Mouse (Mus musculus) gastrocnemius, adult 18-20 months (tissue): ENCODE measurements around the gene Tgfbr3. TPM values are rescaled to one million over a fixed set of nuclear protein-coding genes. Genes with fewer than 3 reads are reported as not detected.
"Not testable (repeated sequence)": the region's sequence is repeated elsewhere in the genome, so short reads cannot be mapped to it uniquely, and the experiment has no call there.

Source experiments
- DNase-seq: peaks from one replicate; pipeline ENCODE4 v3.0.0; 2021; ENCODE audit warnings: low spot score
- total RNA-seq, 2 experiments: library from RNA; stranded (reverse); gene quantifications; 2 replicates each; pipeline ENCODE4 v1.2.3; 2021

The Tgfbr3 gene
- total RNA-seq, 2 experiments from 2014 or later, result 14.5 to 15.8 TPM

DNA sequence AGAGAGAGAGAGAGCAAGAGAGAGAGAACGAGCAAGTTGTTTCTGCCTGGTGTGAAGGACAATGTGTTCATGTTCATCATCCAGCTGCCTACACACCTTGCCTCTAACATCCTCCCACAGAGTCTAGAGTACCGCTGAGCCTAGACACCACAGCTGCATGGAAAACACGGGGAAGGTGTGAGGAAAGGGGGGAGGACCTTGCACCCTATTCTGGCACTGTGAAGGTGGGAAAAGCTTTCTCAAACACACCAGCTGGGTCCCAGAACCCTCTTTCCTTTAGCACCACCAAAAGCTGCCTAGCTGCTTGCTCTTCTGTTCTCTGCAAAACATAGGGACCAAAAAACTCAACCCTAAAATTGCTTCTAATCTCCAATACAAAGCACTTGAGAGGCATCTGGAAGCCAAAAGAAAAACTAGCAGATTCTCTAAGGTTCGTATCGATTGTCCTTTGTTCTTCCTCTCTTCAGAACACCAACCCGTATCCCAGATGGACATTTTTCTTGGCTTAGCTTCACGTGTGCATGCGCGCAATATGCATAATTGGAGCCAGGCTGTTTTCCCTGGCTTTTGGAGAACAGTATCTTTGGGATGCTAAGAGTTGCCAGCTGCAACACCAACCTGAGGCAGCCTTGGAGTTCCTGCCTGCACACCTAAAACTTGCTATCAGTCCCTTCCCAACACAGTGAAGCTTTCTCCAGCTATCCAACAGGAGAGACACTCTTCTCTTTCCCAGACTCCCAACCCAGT lies 6.7 kb downstream of the Tgfbr3 start:
- no peak for DNase-seq

DNA sequence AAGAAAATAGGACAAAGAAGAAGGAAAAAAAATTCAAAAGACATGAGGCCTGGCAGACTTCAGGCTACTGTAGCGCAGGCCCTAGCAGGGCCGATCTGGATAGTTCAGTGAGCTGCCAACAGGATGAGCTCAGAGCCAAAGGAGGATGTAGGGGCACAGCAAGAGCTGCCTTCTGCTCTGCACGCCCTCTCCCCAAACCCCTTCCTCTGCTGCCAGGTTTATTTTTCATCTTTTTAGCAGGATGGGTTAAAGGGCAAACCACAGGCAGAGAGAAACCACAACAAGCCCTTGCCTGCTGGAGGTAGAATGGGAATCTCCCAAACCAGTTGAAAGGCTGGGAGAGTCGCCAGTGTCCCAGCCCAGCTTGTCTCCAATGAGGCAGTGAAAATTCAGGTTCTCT lies 10.2 kb downstream of the Tgfbr3 start:
- DNase-seq, result no peak

DNA sequence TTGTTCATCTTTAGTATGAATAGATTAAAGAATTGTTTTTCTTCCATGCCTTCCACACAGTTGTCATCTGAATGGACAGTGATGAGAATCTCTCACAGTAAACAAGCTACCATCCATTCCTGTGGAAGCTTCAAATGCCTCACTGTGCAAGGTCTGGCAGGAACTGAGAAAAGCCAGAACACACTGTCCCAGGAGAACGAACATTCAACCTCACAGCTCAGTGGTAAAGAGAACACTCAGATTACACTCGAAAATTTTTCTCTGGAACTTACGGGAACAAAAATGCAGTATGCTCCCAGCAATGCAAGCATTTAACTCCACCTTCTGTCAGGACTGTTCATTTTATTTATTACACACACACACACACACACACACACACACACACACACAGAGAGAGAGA lies 13.2 kb downstream of the Tgfbr3 start:
- no peak for DNase-seq

DNA sequence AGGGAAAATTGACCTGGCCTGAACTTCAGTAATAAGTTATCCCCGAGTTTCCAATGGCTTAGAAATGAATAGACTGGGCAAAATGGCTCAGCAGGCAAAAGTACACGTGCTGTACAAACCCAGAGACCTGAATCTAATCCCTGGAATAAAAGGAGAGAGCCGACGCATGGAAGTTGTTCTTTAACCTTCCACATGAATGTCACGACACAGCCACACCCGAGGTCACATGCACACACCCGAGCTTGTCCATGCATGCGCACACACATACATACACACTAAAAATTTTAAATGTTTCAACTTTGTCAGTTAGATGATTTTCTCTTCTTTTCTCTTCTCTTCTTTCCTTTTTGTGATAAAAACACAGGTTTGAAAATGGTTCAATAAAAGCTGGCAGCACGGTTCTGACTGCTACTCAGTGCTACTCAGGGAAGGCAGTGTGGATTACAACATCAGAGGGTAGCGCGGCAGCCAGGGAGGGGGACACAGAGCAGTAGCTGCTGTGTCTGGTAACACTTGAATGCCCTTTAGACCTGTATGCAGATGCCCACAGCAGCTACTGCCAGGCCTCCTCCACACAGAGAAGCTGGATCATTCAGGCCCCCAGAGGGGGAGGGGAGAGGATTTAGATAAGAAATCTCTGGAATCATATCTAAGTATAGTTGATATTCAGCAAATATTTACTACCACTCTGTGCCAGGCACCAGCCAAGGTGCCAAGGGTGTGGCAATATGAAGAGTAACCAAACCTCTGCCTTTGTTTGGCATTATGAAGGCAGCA lies 17.0 kb downstream of the Tgfbr3 start:
- DNase-seq, result no peak

DNA sequence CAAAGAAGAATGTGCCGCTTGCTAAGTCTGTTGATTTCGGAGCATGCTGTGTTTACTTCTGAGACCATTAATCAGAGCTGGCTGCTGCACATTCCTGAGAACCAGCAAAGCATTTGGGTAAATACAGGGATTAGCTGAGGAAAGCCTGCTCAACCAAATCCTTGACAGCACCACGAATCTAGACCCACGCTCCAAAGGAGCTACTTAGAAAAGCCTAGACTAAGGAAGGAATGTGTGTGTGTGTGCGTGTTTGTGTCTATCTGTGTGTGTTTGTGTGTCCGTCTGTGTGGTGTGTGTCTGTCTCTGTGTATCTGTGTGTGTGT lies 20.5 kb downstream of the Tgfbr3 start:
- no peak for DNase-seq

DNA sequence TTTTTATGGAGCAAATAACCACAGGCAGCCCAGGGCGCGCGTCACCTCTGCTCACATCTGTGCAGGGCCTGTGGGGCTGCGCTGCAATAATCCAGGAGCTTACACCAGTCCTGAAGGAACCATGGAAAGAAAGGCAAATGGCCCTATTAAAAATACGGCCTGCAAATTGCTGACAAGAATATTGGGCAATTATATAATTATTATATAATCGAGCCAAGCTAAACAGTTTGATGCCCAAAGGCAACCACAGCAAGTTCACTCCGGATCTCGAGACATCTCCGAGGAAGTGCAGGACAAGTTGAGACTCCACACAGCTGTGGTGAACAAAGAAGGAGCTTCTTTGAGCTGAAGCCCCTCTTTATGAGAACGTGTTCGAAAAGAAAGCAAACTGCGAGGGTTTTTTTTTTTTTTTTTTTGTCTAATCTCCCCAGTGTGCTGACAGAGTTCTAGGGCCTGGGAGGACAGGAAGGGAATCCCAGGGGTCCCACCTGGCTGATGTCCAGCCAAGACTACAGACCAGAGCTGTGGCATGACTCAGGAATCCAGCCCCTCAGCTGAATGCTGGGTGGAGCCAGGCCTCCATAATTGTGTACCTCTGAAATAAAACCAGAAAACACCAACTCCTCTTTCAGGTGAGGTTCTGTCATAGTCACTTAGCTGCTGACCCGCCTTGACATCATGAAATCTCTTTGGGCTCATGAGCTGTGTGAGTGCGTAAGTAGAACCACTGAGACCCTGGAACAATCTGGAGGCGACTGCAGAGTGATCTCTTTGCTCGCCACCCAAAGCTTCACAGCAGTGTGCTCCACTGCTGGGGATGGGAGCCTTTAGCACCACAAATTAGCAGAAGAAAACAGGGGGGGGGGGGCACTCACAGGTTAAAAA lies 21.1 kb downstream of the Tgfbr3 start:
- DNase-seq, result no peak

DNA sequence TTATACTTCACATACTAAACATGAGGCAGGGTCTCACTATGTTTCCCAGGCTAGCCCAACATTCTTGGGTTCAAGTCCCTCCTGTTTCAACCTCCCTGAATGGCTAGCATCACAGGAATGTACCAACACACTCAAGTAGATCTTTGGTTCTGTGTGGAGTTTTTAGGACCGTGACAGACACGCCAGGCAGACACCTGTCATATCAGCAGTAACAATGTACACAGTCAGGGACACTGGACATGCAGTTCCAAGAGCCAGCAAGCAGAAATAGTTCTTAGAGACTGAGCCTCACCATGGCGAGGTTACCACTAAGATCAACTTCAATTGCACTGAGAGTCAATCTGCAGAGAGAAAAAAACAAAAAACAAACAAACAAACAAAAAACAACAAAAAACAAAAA lies 22.9 kb downstream of the Tgfbr3 start:
- DNase-seq, result no peak

DNA sequence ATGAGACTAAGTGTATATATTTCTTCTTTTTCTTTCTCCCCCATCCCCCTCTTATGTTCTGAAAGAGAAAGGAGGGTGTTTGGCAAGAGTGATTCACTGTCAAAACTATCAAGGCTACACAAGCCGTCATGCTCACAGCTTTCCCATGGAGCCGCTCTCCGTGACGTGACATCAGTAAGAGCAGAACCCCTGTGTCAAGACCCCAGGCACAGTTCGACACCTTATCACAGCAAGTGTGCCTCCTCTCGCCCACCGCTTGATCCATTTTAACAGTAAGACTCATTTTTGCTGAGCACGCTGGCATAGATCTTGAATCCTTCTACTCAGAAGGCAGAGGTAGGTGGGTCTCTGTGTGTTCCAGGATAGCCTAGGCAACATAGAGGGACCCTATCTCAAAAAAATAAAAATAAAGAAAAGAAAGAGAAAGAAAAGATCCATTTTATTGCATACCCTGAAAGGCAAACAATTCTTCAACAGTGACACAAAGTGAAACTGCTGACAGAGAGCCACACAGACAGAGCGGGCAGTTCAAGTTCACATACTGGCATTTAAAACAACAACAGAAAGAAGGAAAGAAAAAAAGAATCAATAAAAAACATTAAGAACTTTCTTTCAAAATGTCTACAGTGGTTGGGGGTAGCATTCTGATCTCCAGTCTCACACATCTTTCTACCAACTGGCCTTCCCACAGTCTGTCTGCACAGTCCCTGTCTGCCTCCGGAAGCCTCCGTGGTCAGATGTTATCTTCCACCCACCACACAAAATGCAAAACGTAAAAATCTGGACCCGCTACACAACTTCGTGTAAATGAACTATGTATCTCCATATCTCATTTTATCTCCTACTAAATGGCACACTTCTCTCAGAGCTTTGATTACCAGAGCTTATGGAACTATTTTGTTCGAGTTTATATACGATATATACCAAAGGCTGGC lies 24.7 kb downstream of the Tgfbr3 start:
- DNase-seq, result no peak

DNA sequence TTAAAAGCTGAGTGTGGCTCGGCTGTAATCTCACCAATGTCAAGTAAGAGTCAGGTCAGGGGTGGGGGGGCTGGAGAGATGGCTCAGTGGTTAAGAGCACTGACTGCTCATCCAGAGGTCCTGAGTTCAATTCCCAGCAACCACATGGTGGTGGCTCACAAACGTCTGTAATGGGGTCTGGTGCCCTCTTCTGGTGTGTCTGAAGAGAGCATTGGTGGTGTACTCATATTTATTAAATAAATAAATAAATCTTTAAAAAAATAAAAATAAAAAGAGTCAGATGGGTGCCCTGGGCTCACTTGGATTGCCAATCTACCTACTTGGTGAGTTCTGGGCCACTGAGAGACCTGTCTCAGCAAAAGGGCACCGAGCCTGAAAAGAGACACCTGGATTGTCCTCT lies 25.6 kb downstream of the Tgfbr3 start:
- DNase-seq, result no peak

DNA sequence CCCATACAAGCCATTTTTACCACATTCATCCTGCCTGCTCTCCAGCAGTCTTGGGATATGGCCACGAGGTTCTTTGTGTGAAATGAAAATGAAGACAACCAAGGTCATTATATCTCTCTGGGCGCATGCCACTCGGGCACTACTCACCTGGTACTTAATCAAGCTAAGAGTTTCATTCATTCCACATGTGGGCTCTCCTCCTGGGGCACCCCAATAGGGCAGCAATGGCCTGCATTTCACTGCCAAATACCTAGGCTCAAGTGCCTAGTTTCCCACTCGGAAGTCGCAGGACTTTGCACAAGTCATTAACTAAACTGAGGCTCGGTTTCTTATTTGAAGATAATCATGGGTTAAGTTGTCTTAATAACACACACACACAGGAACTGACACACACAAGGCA lies 27.5 kb downstream of the Tgfbr3 start:
- no peak for DNase-seq

DNA sequence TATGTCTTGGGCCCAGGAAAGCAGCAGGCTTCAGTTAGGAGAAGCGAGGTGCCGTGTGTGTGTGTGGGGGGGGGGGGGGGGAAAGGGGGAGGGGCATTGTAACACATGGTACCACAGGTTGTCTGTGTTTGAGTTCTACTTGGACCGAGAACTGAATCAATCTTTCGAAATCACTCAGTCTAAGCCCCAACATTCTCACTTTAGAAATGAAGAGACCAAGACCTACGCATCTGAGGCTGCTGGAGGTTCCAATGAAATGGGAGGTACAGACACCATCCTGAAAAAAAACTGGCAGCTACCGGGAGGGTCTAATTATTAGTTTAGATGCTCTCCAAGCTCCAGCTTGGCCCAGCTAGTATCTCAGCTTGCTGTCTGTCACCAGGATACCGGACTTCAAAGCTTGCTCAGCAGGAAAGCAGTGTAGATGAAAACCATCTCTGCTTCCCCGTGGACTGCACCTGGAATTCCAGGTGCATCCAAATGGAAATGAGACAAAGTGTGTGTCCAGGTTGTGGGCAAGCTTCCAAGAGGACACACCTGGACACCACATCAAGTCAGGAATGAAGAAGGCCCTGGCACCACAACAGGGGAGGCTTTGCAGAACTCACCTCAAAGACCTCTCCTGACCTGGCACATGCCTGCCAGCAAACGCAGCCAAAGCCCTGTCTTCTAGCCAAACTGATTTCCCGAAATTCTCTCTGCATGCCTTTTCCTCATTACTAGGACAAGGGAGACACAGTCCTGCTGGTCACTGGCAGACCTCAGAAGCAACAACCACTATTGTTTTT lies 28.5 kb downstream of the Tgfbr3 start:
- DNase-seq, result no peak

DNA sequence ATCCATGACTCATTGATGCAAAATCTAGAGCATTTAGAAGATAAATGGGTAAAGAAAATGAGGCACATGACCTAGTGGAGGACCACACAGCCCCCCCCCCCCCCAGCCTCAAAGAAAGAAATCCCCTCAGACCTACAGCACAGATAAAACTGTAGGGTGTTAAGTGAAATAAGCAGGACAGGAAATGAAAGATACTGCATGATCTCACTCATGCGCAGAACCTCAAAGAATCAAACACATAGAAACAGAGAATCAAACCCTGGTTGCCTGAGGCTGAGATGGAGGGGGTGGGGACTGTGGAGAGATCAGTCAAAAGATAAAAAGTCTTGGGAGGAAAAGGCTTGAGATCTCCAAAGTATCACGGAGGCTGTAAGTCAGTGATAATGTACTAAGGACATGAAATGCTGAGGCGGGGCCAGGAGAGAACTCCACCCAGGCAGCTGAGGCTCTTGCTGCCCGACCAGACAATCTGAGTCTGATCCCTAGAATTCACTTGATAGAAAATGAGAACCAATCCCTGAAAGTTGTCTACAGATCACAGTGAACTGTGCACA lies 29.9 kb downstream of the Tgfbr3 start:
- DNase-seq, result no peak

DNA sequence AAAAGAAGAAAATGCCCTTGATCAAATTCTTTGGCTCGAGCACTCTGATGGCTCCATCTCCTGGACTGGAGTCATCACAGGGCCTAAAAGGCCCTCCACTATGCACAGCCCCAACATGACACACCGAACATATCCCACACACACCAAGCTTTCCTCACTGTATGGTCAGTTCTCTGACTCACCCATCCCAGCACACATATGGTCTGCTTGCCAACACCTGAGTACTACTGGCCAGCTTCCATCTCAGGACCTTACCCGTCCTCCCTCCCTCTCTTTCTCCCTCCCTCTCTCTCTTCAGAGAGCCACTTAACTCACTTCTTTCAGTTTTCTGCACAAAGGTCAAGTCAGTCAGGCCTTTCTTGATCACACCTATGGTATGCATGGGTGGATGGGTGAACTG lies 36.0 kb downstream of the Tgfbr3 start:
- DNase-seq, result no peak

DNA sequence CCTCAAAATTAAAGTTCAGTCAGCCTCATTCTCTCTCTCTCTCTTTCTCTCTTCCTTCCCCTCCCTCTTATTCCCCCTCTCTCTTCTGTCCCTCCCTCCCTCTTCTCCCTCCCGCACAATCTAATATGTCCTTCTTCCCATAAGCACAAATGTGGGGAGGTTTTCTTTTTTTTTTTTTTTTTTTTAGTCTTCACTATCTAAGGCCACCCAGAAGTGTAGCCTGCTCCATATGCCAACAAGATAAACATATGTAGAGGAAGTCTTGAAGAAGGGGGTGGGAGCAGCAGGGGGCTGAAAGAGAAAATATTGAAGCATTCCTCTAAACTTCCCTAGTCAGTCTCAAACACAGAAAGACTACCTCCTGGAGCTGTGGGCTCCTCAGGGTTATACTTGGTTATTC lies 37.0 kb downstream of the Tgfbr3 start:
- no peak for DNase-seq

DNA sequence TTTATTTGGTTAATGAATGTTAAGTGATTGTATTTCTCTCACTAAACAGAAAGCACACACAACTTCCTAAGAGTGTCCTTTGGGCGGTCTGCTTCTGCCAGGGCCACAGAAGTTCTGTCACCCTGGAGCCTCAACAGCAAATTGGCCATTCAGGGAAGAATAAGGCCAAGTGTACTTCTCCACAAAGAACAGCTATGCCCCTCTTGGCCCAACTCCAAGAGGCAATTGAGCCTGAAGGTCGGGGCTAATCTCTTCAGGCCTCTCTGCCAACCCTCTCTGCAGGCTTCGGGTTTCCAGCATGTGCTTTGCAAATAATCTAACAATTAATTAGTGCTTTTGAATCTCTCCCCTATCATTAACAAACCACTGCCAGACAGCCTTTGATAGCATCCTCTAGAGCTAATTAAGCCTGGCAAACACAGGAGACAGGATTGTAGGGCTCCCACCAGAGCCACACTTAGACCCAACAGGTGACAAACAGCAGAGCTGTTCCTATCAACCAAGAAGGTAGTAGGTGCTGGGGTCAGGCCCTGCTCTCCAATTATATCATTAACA lies 37.6 kb downstream of the Tgfbr3 start:
- no peak for DNase-seq

DNA sequence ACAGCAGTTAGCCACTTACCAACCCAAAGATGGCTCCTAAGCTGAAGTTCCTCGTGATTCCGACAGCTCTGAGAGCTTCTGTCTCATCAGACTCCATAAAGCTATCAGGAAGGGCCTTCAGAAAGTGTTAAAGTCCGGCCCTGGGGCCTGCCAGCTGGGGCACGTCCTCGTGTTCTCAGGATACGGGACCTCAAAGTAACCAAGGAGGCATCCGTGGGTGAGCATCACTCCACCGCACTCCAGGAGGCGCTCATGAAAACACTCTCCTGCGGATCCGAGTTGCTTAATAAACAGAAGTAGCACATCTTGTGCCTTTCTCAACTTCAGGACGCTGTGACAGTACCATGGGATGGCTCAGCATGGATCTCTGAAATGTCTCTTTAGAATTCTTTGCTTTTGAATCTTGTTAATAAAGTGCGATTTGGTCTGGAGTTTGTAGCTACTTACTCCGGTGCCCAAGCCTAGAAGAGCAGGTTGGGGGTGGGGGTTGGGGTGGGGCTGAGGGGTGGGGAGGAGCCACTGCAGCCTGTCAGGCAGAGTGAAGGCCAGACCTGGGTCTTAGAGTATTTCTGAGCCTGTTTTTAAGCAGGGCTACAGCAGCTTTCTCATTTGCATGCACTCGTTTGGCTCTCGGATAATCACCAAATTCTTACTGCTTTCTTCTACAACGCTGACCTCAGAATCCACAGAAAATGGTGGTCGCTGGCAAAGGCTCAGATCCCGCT lies 38.7 kb downstream of the Tgfbr3 start:
- no peak for DNase-seq

DNA sequence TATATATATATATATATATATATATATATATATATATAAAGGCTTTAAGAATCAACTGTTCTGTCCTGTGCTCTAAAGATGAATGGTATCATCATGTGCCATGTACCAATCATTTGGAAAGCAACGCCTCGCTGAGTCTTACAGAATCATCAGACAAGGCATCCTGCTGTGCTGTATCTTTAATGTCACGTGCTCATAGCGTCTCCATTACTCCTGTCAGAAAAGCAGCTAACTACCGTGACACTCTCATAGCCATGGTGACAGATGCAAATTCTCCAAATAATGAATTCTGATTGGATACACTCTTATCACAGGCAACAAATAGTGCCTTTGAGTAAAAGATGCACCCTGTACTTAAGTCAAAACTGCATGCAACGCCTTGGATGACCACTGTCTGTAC lies 40.7 kb downstream of the Tgfbr3 start:
- DNase-seq, result no peak

DNA sequence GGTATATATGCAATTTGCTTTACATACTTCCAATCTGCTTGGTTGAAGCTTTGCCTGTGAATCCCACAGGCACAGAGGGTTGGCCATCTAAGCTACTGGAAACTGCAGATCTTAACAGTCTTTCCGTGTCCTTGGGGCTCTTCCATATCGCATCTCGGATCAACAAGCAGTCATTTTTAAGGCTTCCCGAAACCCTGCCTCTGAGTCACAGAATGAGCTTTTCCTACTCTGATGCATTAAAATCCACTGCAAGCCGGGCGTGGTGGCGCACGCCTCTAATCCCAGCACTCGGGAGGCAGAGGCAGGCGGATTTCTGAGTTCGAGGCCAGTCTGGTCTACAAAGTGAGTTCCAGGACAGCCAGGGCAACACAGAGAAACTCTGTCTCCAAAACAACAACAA lies 41.1 kb downstream of the Tgfbr3 start:
- DNase-seq, result not testable (repeated sequence)

DNA sequence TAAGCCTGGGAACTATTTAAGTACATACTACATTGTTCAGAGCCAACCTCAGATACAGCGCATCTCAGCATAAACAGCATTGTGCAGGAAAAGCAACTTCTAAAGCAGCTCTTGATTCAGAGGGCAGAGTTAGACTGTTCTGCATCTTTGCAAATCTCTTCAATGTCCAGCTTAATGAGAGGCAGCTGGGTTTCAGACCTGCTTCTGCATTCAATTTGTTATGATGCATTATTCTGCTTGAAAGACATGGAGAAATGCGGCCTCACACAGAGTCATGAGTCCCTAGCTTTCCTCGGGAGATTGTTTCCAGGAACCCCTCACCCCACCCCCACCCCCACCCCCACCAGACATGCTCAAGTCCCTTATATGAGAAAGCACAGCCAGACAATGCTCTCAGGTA lies 41.6 kb downstream of the Tgfbr3 start:
- no peak for DNase-seq
